Mouse (Mus musculus): ENCODE measurements around the gene Sema4c. TPM values are rescaled to one million over a fixed set of nuclear protein-coding genes. Genes with fewer than 3 reads are reported as not detected.

Gene Sema4c
- polyA plus RNA-seq, 1 experiment from 2014 or later = 3.6 TPM

DNA sequence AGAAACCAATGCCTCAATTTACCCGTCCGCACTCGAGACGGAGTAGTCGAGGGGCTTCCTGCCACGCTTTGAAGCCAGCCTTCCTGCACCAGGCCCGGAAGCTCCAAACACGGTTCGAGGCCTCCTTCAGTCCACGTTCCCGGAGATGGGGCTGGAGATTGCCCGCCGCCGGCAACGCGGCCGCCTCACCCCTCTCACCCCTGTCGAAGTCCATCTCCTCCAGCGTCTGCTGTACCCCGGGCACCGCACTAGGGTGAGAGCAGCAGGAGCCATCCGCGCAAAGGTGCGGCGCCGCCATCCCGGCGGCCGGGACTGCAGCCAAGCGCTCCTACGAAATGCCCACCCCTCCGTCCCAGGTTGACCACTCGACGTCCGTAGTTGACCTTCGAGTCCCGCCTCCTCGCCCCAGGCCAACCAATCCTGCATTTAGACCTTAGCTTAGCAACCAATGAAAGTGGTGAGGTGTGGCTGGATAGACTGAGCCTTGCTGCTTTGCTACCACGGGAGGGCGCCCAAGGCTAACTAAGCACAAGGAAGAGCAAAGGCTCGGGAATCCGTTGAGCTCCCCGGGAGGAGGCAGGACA lies 11.2 kb downstream of the Sema4c start, which contains the start of gene Ankrd39:
Gene Ankrd39 (minus strand): TSS at position 558 of the 584 bp plus-strand sequence.
- peak; percentile 96 for ATAC-seq (ENCODE audit: insufficient read depth, low FRiP score, low TSS enrichment)
- WGBS = 0% methylated on average over 43 of the region's 43 CpGs
- peaks cover 21% of the 10 kb centered on the region for H3K36me3 ChIP-seq (ENCODE audit: control insufficient read depth, insufficient read depth, low read length)

DNA sequence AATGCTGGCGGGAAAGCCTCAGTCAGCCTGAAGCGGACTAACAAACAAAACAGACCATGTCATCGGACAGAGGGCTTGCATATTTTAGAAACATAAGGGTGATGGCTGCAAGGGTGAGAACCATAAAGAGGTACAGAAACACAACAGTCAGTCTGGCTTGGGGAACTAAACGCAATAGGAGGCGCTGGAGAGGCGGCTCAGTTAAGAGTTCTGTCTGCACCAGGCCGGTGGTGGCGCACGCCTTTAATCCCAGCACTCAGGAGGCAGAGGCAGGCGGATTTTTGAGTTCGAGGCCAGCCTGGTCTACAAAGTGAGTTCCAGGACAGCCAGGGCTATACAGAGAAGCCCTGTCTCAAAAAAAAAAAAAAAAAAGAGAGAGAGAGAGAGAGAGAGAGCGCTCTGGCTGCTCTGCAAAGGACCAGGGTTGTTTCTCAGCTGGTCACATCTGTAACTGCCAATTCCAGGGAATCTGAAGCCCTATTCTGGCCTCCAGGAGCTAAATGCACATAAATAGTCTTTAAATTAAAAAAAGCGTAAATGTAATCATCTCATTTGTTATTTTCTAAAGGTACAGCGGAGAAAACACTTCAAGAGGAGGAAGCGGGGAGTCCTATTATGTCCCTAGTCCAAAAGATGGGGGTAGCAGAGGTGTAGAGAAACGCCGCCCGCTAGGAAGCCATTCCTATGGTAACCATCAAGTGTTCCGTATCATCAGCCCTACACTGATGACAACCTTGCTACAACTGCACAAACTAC lies 12.1 kb downstream of the Sema4c start:
- peaks cover 16% of the 10 kb centered on the region for H3K36me3 ChIP-seq (ENCODE audit: control insufficient read depth, insufficient read depth, low read length)
- 72% methylated on average over 19 of the region's 19 CpGs for WGBS
- H3K4me2 ChIP-seq (ENCODE audit: low read depth) = peak overlapping the region; percentile 60
- no peak overlapping the region for H3K27ac ChIP-seq (ENCODE audit: low read depth, low read length)
- no peaks in the 10 kb centered on the region for H3K27me3 ChIP-seq (ENCODE audit: control insufficient read depth, insufficient read depth, low read length)
- ATAC-seq (ENCODE audit: insufficient read depth, low FRiP score, low TSS enrichment) = no peak
- no peak for DNase-seq (ENCODE audit: low spot score)
- peak overlapping the region; percentile 59 for H3K4me3 ChIP-seq (ENCODE audit: low read depth, low read length)
- no peak overlapping the region; the same call in 1 of the 2 replicates for H3K9ac ChIP-seq (ENCODE audit: low read length)
- peaks cover 18% of the 10 kb centered on the region for H3K4me1 ChIP-seq (ENCODE audit: control insufficient read depth, insufficient read depth, low read length)
- H3K9me3 ChIP-seq (ENCODE audit: control insufficient read depth, low read length) = no peaks in the 10 kb centered on the region

More for the DNA sequence above, 11.2 kb downstream of the Sema4c start, which contains the start of gene Ankrd39:
- no peaks in the 10 kb centered on the region for H3K9me3 ChIP-seq (ENCODE audit: control insufficient read depth, low read length)
- H3K27me3 ChIP-seq (ENCODE audit: control insufficient read depth, insufficient read depth, low read length) = no peaks in the 10 kb centered on the region
- H3K4me1 ChIP-seq (ENCODE audit: control insufficient read depth, insufficient read depth, low read length) = peaks cover 18% of the 10 kb centered on the region
- H3K4me2 ChIP-seq (ENCODE audit: low read depth) = peak within 1 kb of the TSS; percentile 60
- peak within 1 kb of the TSS; percentile 59 for H3K4me3 ChIP-seq (ENCODE audit: low read depth, low read length)
- peak; percentile 96 for DNase-seq (ENCODE audit: low spot score)
- peak within 1 kb of the TSS; percentile 69 for H3K9ac ChIP-seq (ENCODE audit: low read length)
- no peak within 1 kb of the TSS for H3K27ac ChIP-seq (ENCODE audit: low read depth, low read length)

DNA sequence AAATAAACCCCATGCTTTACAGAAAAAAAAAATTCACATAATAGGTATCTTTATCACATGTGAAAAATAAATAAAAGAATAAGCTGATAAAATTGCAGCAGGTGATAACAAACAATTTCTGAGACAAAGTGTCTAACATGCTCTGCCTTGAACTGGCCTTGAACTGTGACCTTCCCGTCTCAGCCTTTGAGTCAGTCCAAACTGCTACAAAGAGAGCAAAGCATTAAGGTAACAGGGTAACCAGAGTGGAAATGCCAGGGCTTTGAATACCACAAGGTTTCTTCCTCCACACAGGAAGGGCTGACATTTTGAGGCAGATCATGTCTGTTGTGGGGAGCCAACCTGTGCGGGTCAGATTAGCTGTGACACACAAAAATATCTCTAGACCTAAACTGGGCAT lies 12.8 kb downstream of the Sema4c start:
- H3K27ac ChIP-seq (ENCODE audit: low read depth, low read length) = no peak overlapping the region
- peaks cover 20% of the 10 kb centered on the region for H3K36me3 ChIP-seq (ENCODE audit: control insufficient read depth, insufficient read depth, low read length)
- no peaks in the 10 kb centered on the region for H3K27me3 ChIP-seq (ENCODE audit: control insufficient read depth, insufficient read depth, low read length)
- no peak overlapping the region for H3K9ac ChIP-seq (ENCODE audit: low read length)
- H3K4me3 ChIP-seq (ENCODE audit: low read depth, low read length) = no peak overlapping the region
- H3K9me3 ChIP-seq (ENCODE audit: control insufficient read depth, low read length) = no peaks in the 10 kb centered on the region
- no peak for DNase-seq (ENCODE audit: low spot score)
- no peak overlapping the region for H3K4me2 ChIP-seq (ENCODE audit: low read depth)
- no peak for ATAC-seq (ENCODE audit: insufficient read depth, low FRiP score, low TSS enrichment)
- WGBS = 82% methylated on average over 2 of the region's 2 CpGs
- peaks cover 18% of the 10 kb centered on the region for H3K4me1 ChIP-seq (ENCODE audit: control insufficient read depth, insufficient read depth, low read length)

DNA sequence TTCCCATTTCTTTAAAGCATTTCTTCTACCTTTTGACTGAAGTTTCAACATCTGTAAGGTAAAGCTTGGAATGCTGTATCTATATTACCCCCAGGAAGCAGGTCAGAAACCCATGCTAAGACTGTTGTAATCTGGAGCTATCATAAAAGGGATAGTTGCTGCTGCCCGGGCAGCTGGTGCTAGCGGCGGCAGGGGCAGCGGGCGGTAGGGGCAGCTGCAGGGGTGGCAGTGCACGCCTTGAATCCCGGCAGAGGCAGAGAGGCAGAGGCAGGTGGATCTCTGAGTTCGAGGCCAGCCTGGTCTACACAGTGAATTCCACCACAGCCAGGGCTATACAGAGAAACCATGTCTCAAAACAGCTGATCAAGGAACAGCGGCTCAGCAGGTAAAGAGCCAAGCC lies 15.2 kb downstream of the Sema4c start:
- H3K4me2 ChIP-seq (ENCODE audit: low read depth) = no peak overlapping the region
- no peak overlapping the region for H3K27ac ChIP-seq (ENCODE audit: low read depth, low read length)
- H3K9ac ChIP-seq (ENCODE audit: low read length) = no peak overlapping the region
- H3K4me3 ChIP-seq (ENCODE audit: low read depth, low read length) = no peak overlapping the region
- peaks cover 6% of the 10 kb centered on the region for H3K4me1 ChIP-seq (ENCODE audit: control insufficient read depth, insufficient read depth, low read length)
- DNase-seq (ENCODE audit: low spot score) = no peak
- no peaks in the 10 kb centered on the region for H3K27me3 ChIP-seq (ENCODE audit: control insufficient read depth, insufficient read depth, low read length)
- 92% methylated on average over 9 of the region's 9 CpGs for WGBS
- no peaks in the 10 kb centered on the region for H3K9me3 ChIP-seq (ENCODE audit: control insufficient read depth, low read length)
- peaks cover 7% of the 10 kb centered on the region; the same call in 1 of the 2 replicates for H3K36me3 ChIP-seq (ENCODE audit: control insufficient read depth, insufficient read depth, low read length)
- no peak for ATAC-seq (ENCODE audit: insufficient read depth, low FRiP score, low TSS enrichment)

DNA sequence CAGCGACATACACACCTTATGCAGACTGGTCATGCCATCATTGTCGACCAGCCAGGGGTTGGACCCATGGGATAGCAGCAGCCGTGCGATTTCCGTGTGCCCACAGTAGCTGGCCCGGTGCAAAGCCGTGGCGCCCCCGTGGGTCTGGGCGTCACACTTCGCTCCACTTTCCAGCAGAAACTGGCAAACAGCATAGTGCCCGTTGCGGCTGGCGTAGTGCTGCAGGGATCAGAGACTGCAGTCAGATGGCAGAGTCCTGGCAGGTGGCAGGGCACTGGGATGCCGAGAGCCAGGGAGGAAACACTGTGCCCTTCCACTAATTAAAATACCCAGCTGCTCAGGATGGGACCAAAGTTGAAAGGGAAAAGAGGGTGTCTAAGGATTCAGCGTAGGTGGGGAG lies 16.3 kb downstream of the Sema4c start:
- Histone ChIP-seq H3K9me3 (ENCODE audit: control insufficient read depth, low read length) (no peaks in the 10 kb centered on the region), H3K4me1 (ENCODE audit: control insufficient read depth, insufficient read depth, low read length) (peaks cover 6% of the 10 kb centered on the region), H3K36me3 (ENCODE audit: control insufficient read depth, insufficient read depth, low read length) (peaks cover 7% of the 10 kb centered on the region; the same call in 1 of the 2 replicates), H3K27me3 (ENCODE audit: control insufficient read depth, insufficient read depth, low read length) (no peaks in the 10 kb centered on the region), H3K4me2 (ENCODE audit: low read depth) (no peak overlapping the region), H3K4me3 (ENCODE audit: low read depth, low read length) (no peak overlapping the region), H3K27ac (ENCODE audit: low read depth, low read length) (no peak overlapping the region), H3K9ac (ENCODE audit: low read length) (no peak overlapping the region)
- WGBS = 95% methylated on average over 16 of the region's 16 CpGs
- ATAC-seq (ENCODE audit: insufficient read depth, low FRiP score, low TSS enrichment) (no peak), DNase-seq (ENCODE audit: low spot score) (no peak)

DNA sequence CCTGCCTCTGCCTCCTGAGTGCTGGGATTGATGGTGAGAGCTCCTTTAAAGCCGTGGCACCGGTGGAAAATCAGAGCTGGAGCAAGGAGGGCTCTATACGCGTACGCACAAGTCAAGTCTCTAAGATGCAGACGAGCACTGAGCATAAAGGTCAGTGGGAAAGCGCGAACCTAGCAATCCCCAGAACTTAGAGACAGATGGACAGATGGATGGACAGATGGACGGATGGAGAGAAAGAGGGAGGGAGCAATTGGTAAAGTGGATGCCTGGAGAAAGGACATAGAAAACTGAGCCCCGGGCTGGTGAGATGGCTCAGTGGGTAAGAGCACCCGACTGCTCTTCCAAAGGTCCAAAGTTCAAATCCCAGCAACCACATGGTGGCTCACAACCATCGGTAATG lies 17.3 kb downstream of the Sema4c start:
- DNase-seq (ENCODE audit: low spot score) (no peak), ATAC-seq (ENCODE audit: insufficient read depth, low FRiP score, low TSS enrichment) (no peak)
- Histone ChIP-seq H3K4me3 (ENCODE audit: low read depth, low read length) (no peak overlapping the region), H3K9me3 (ENCODE audit: control insufficient read depth, low read length) (no peaks in the 10 kb centered on the region), H3K36me3 (ENCODE audit: control insufficient read depth, insufficient read depth, low read length) (peaks cover 7% of the 10 kb centered on the region; the same call in 1 of the 2 replicates), H3K4me1 (ENCODE audit: control insufficient read depth, insufficient read depth, low read length) (no peaks in the 10 kb centered on the region), H3K9ac (ENCODE audit: low read length) (no peak overlapping the region), H3K4me2 (ENCODE audit: low read depth) (no peak overlapping the region), H3K27ac (ENCODE audit: low read depth, low read length) (no peak overlapping the region), H3K27me3 (ENCODE audit: control insufficient read depth, insufficient read depth, low read length) (no peaks in the 10 kb centered on the region)
- 92% methylated on average over 12 of the region's 12 CpGs for WGBS

DNA sequence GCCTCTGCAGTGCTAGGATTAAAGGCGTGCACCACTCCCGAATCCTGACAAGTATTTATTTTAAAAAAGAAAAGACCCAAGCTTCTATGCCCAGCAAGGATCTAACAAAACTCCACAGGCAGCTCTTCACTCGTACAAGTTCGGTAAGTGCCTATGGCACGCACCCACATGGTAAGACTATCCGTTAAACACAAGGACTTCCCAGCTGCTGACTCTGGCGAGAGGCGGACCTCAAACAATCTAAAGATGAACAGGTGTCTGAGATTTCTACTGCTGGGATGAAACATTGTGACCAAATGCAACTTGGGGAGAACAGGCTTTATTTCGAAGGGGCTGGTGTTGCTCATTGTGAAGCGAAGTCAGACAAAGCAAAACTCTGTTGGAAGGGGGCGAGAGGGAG lies 18.0 kb downstream of the Sema4c start:
- peaks cover 7% of the 10 kb centered on the region; the same call in 1 of the 2 replicates for H3K36me3 ChIP-seq (ENCODE audit: control insufficient read depth, insufficient read depth, low read length)
- no peak for ATAC-seq (ENCODE audit: insufficient read depth, low FRiP score, low TSS enrichment)

DNA sequence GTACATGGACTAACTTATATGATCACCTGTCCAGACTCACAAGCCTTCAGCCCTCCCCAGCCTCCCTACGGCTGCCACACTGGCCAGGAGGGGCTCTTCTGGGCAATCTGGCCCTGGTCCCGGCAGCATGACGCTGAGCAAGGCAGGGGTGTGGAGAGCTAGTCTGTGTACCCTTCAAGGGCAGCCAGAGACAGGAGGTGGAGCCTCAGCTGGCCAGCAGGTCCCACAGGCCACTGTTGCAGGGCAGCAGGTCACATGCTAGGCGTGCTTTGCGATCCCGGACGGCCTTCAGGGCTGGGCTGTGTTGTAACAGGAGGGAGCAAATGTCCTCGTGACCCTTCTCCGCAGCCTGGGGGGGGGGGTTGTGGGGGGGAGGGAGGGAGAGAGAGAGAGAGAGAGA lies 19.0 kb downstream of the Sema4c start, which contains the start of gene Gm42417:
Gene Gm42417 (minus strand): TSS at position 244 of the 400 bp plus-strand sequence.
- Histone ChIP-seq H3K9ac (ENCODE audit: low read length) (no peak within 1 kb of the TSS), H3K4me2 (ENCODE audit: low read depth) (no peak within 1 kb of the TSS), H3K9me3 (ENCODE audit: control insufficient read depth, low read length) (no peaks in the 10 kb centered on the region), H3K27ac (ENCODE audit: low read depth, low read length) (no peak within 1 kb of the TSS), H3K27me3 (ENCODE audit: control insufficient read depth, insufficient read depth, low read length) (no peaks in the 10 kb centered on the region), H3K4me3 (ENCODE audit: low read depth, low read length) (no peak within 1 kb of the TSS), H3K36me3 (ENCODE audit: control insufficient read depth, insufficient read depth, low read length) (peaks cover 7% of the 10 kb centered on the region; the same call in 1 of the 2 replicates), H3K4me1 (ENCODE audit: control insufficient read depth, insufficient read depth, low read length) (no peaks in the 10 kb centered on the region)
- 47% methylated on average over 9 of the region's 9 CpGs for WGBS
- ATAC-seq (ENCODE audit: insufficient read depth, low FRiP score, low TSS enrichment) (no peak), DNase-seq (ENCODE audit: low spot score) (no peak)

More for the DNA sequence above, 18.0 kb downstream of the Sema4c start:
- DNase-seq (ENCODE audit: low spot score) = no peak
- no peak overlapping the region for H3K4me3 ChIP-seq (ENCODE audit: low read depth, low read length)
- H3K4me1 ChIP-seq (ENCODE audit: control insufficient read depth, insufficient read depth, low read length) = no peaks in the 10 kb centered on the region
- 93% methylated on average over 11 of the region's 11 CpGs for WGBS
- no peaks in the 10 kb centered on the region for H3K9me3 ChIP-seq (ENCODE audit: control insufficient read depth, low read length)
- no peak overlapping the region for H3K27ac ChIP-seq (ENCODE audit: low read depth, low read length)
- H3K4me2 ChIP-seq (ENCODE audit: low read depth) = no peak overlapping the region
- H3K27me3 ChIP-seq (ENCODE audit: control insufficient read depth, insufficient read depth, low read length) = no peaks in the 10 kb centered on the region
- H3K9ac ChIP-seq (ENCODE audit: low read length) = no peak overlapping the region
